29 mouse cellular contexts compared by ENCODE assay signal in genomic region chr15:85354060-85354459, GRCm38 (mm10). TPM values are rescaled to one million over a fixed set of nuclear protein-coding genes. Genes with fewer than 3 reads are reported as not detected.
DNase-seq lines count a peak whose midpoint lies in the region; ATAC-seq and TF ChIP-seq lines count a peak whose summit lies in the region.
"Had no signal": no experiment of that assay in that cellular context is flagged by ENCODE, and none has a peak within 500 bp of the region (broad histone marks: within the 10 kb centered on the region; RNA-seq: fewer than 3 reads in every experiment).

No protein-coding gene starts in this region.

- H3K27me3 ChIP-seq in liver, adult 2 months (ENCODE audit: control insufficient read depth, insufficient read depth, low read length): no peaks in the 10 kb centered on the region
- H3K27me3 ChIP-seq: CH12.LX; embryonic facial prominence, embryonic 13.5 days; forebrain, embryonic 13.5 days; heart, embryonic 12.5 days; heart, embryonic 15.5 days; Patski had no signal

- no peak overlapping the region for H3K9ac ChIP-seq in liver, adult 2 months (ENCODE audit: low read depth, low read length)
- H3K9ac ChIP-seq: embryonic facial prominence, embryonic 13.5 days; forebrain, embryonic 13.5 days; heart, embryonic 12.5 days; heart, embryonic 15.5 days; hindbrain, embryonic 14.5 days had no signal

- intact Hi-C loops in left cerebral cortex, adult 2 months (cut with DNase I): no loop called here

- peaks cover 8% of the 10 kb centered on the region for H3K4me1 ChIP-seq in liver, adult 2 months (ENCODE audit: control insufficient read depth, insufficient read depth, low read length)
- peaks cover 4% of the 10 kb centered on the region for H3K4me1 ChIP-seq in bone marrow, adult 2 months (ENCODE audit: control insufficient read depth, insufficient read depth, low read length)

- H3K79me2 ChIP-seq in liver, adult 2 months (ENCODE audit: control insufficient read depth, insufficient read depth, low read length): peaks cover 15% of the 10 kb centered on the region

- H3K27ac ChIP-seq in liver, adult 2 months (replicated peaks; ENCODE audit: insufficient read depth, low read depth, low read length): no peak overlapping the region
- peak overlapping the region; percentile 77 for H3K27ac ChIP-seq in bone marrow, adult 2 months (ENCODE audit: control insufficient read depth, insufficient read depth, low read depth, low read length, poor library complexity)
- no peak overlapping the region for H3K27ac ChIP-seq in left cerebral cortex, adult 2 months
- H3K27ac ChIP-seq: embryonic facial prominence, embryonic 10.5 days; embryonic facial prominence, embryonic 13.5 days; forebrain, embryonic 13.5 days; heart, embryonic 15.5 days; hindbrain, embryonic 14.5 days; hindbrain, postnatal 0 days had no signal

- H3K4me3 ChIP-seq in liver, adult 2 months (ENCODE audit: insufficient read depth, low read depth, low read length): no peak overlapping the region
- H3K4me3 ChIP-seq in bone marrow, adult 2 months (replicated peaks; ENCODE audit: control insufficient read depth, low read depth, low read length): peak overlapping the region; percentile 17
- H3K4me3 ChIP-seq in left cerebral cortex, adult 2 months: no peak overlapping the region
- H3K4me3 ChIP-seq: embryonic facial prominence, embryonic 10.5 days; embryonic facial prominence, embryonic 13.5 days; erythroblast, embryonic 14.5 days; forebrain, embryonic 13.5 days; heart, embryonic 12.5 days; heart, embryonic 15.5 days had no signal

- no peak for TF ChIP-seq POLR2A in liver, adult 2 months (IDR thresholded peaks at IDR 0.05; ENCODE audit: extremely low read depth, insufficient read depth, low read length)
- TF ChIP-seq POLR2A in bone marrow, adult 2 months (IDR thresholded peaks at IDR 0.05; ENCODE audit: borderline replicate concordance, control insufficient read depth, low read depth, low read length): no peak

- peak; percentile 86 for ATAC-seq in megakaryocyte, adult 5-6 weeks (ENCODE audit: poor library complexity, severe bottlenecking)
- ATAC-seq: forebrain, embryonic 13.5 days; forebrain, embryonic 16.5 days; hindbrain, postnatal 0 days; inflammation-experienced regulatory T-cells, adult 6 months; Patski had no signal

- H3K36me3 ChIP-seq in liver, adult 2 months (ENCODE audit: control insufficient read depth, insufficient read depth, low read length): no peaks in the 10 kb centered on the region
- H3K36me3 ChIP-seq: embryonic facial prominence, embryonic 13.5 days; heart, embryonic 15.5 days had no signal

- WGBS in liver, adult 2 months: 52% methylated on average over 9 of the region's 9 CpGs
- 54% methylated on average over 9 of the region's 9 CpGs for WGBS in bone marrow, adult 2 months

- DNase-seq in liver, adult 2 months (ENCODE audit: extremely low read depth, low read depth, low spot score): peak; percentile 50
- no peak for DNase-seq in liver
- no peak for DNase-seq in left cerebral cortex, adult 11 months (ENCODE audit: low spot score)
- DNase-seq in left cerebral cortex, adult 2 months (ENCODE audit: extremely low spot score in 1 of 2, low spot score in 2 of 2): no peak
- DNase-seq: adrenal gland, postnatal 14 days; B cell, adult 2 months; cerebellum, adult 11-12 months; cerebellum, adult 8-10 months; cerebellum, postnatal 10 days; cerebellum, postnatal 36 days; embryo, embryonic 11 days; gastrocnemius, postnatal 10 days; gastrocnemius, postnatal 36 days; heart, postnatal 10 days; heart, postnatal 36 days had no signal

- TF ChIP-seq CTCF in liver, adult 2 months (IDR thresholded peaks at IDR 0.05; ENCODE audit: low read depth, low read length): no peak
- TF ChIP-seq CTCF in bone marrow, adult 2 months (IDR thresholded peaks at IDR 0.05; ENCODE audit: control insufficient read depth, insufficient read depth, low read length): no peak
- TF ChIP-seq CTCF in left cerebral cortex, adult 2 months (IDR thresholded peaks at IDR 0.05): no peak

RNA-seq across cellular contexts. Expression of gene Atxn10, which starts 18.0 kb away (rescaled TPM):
- total RNA-seq in liver, adult 2 months (2014; rRNA removed): 36.8 and 42.0 TPM in 2 replicates
- 41.0 and 48.7 TPM in 2 replicates for polyA plus RNA-seq in liver, adult 2 months (2012; rRNA removed)
- polyA plus RNA-seq in bone marrow, adult 2 months (2011; ENCODE audit: insufficient read depth, insufficient read length, low replicate concordance, missing spikeins): 24.4 and 66.8 TPM in 2 replicates
- 167 and 180 TPM in 2 replicates for total RNA-seq in megakaryocyte, adult 5-6 weeks (2015)
- total RNA-seq in megakaryocyte, adult 5-6 weeks (2017): 103 and 104 TPM in 2 replicates
- 100 to 1,000 TPM; 238 to 262 TPM for total RNA-seq in left cerebral cortex, adult 2 months (2021)
